Mouse (Mus musculus): ENCODE results near the gene Tomm22. TPM values are rescaled to one million over a fixed set of nuclear protein-coding genes. Genes with fewer than 3 reads are reported as not detected.

Gene Tomm22
- total RNA-seq, 2 experiments from 2014 or later, result 112 to 126 TPM

- DNase-seq, result peak in 1 of 2 experiments; percentile 21
Measured at GRCm38 (mm10) chr15:79685141-79685641, 14.5 kb downstream of the Tomm22 start.

GRCm38 (mm10) chr15:79686046-79686869, 15.6 kb downstream of the Tomm22 start:
- DNase-seq, result peak in 1 of 2 experiments; percentile 22

GRCm38 (mm10) chr15:79687175-79687574, 16.5 kb downstream of the Tomm22 start:
- peak in 1 of 2 experiments; percentile 76 for DNase-seq

- peak; percentile 97 to 99 for DNase-seq
Measured at GRCm38 (mm10) chr15:79687646-79688267, 17.1 kb downstream of the Tomm22 start, which contains the start of gene Josd1. Gene Josd1 (minus strand): TSS chr15:79687919.

GRCm38 (mm10) chr15:79688268-79688956, 17.8 kb downstream of the Tomm22 start:
- no peak for DNase-seq

GRCm38 (mm10) chr15:79689662-79690425, 19.2 kb downstream of the Tomm22 start:
- DNase-seq, result no peak

- DNase-seq, result peak; percentile 99 to 100
Measured at GRCm38 (mm10) chr15:79690426-79691022, 19.9 kb downstream of the Tomm22 start, which contains the start of gene Gtpbp1. Gene Gtpbp1 (plus strand): TSS chr15:79690845.

GRCm38 (mm10) chr15:79691023-79691508, 20.4 kb downstream of the Tomm22 start:
- peak in 1 of 2 experiments; percentile 43 for DNase-seq

GRCm38 (mm10) chr15:79692334-79692733, 21.7 kb downstream of the Tomm22 start:
- no peak for DNase-seq

GRCm38 (mm10) chr15:79693740-79694139, 23.1 kb downstream of the Tomm22 start:
- DNase-seq, result no peak

- no peak for DNase-seq
Measured at GRCm38 (mm10) chr15:79694512-79694911, 23.9 kb downstream of the Tomm22 start.

- DNase-seq, result no peak
Measured at GRCm38 (mm10) chr15:79695516-79695915, 24.9 kb downstream of the Tomm22 start.

- DNase-seq, result no peak
Measured at GRCm38 (mm10) chr15:79696508-79696907, 25.8 kb downstream of the Tomm22 start.

- no peak for DNase-seq
Measured at GRCm38 (mm10) chr15:79697011-79697410, 26.4 kb downstream of the Tomm22 start.

GRCm38 (mm10) chr15:79697558-79698187, 27.0 kb downstream of the Tomm22 start:
- DNase-seq, result no peak

GRCm38 (mm10) chr15:79706603-79707214, 36.0 kb downstream of the Tomm22 start:
- no peak for DNase-seq

GRCm38 (mm10) chr15:79708229-79708822, 37.7 kb downstream of the Tomm22 start:
- no peak for DNase-seq

GRCm38 (mm10) chr15:79715646-79716045, 45.0 kb downstream of the Tomm22 start:
- no peak for DNase-seq

- DNase-seq, result no peak
Measured at GRCm38 (mm10) chr15:79716710-79717109, 46.0 kb downstream of the Tomm22 start.

GRCm38 (mm10) chr15:79720267-79720666, 49.6 kb downstream of the Tomm22 start:
- no peak for DNase-seq

All from heart, adult 18-20 months (tissue).